Mouse (Mus musculus) brain, adult 2 months (tissue): ENCODE measurements at regions not wholly inside any gene's neighbourhood (a gene's known extent, or its start where the extent isn't known, plus 50 kb on each side); places are given as distances from the start of the nearest gene placed in this dataset.

ENCODE experiments used
- DNase-seq: peaks from one replicate; pipeline ENCODE4 v3.0.0; 2011; ENCODE audit warnings: low read depth, low spot score

DNA sequence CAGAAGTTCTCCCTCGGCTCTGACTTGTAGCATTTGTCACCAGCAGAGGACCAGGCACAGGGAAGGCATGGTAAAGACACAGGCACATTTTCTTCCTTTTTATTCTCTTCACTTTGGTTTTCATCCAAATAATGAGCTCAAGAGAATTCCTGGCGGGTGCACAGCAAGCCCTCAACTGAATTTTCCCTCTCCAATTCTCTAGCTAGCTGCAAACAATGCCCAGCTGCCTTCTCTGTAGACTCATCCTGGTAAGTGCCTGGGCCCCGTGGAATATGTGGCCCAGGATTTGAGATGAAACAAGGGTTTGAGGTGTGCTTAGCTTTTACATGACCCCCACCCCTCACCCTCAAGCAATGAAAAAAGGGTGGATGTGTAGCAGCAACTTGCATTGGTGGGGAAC is 90.4 kb downstream of the Otol1 start:
- DNase-seq = peak; percentile 69

DNA sequence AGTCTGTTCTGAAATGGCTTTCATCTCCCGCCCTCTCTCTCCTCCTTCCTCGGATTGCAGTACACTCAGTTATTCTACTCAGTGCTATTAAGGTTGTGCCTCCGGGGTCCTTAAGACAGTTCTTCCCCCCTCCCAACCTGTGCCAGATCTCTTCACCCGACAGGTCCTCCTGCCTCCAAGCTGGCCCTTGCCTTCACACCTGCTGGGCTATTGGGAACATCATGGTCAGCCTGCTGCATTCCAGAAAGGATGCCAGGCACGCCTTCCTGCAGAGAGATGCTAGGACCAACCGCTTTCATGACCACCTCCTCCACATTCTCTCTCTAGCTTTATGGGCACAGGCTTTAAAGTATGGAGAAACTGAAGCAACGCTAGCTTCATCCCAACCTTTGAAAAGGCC is 94.7 kb downstream of the Otol1 start:
- DNase-seq = peak; percentile 35

GRCm38 (mm10) chr3:70102593-70103213 is 95.3 kb downstream of the Otol1 start:
- DNase-seq = peak; percentile 70

- peak; percentile 92 for DNase-seq
These were observed 96.8 kb downstream of the Otol1 start for GRCm38 (mm10) chr3:70103983-70104827.

GRCm38 (mm10) chr3:70104828-70105399 is 97.5 kb downstream of the Otol1 start:
- DNase-seq = peak; percentile 89

GRCm38 (mm10) chr3:70105561-70105960 is 98.1 kb downstream of the Otol1 start:
- no peak for DNase-seq

- no peak for DNase-seq
These were observed 98.7 kb downstream of the Otol1 start for GRCm38 (mm10) chr3:70106141-70106540.

DNA sequence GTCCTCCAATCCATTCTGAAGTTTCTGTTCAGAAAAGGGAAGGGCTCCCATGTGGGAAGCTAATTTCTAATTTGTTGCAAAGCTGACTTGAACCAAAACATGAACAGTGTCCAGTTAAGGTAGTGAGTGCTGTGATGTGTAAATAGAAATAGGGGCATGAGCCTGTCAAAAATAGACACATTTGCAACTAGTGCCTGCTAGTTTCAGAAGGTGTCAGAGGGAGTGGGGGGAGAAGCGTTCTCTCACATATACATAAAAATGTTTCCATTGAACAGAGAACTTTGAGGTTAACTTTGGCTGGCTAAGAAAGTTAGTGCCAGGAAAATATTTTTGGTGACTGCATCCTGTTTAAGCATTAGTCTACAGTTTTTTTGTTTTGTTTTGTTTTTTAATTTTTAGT is 118.8 kb downstream of the Otol1 start:
- no peak for DNase-seq

DNA sequence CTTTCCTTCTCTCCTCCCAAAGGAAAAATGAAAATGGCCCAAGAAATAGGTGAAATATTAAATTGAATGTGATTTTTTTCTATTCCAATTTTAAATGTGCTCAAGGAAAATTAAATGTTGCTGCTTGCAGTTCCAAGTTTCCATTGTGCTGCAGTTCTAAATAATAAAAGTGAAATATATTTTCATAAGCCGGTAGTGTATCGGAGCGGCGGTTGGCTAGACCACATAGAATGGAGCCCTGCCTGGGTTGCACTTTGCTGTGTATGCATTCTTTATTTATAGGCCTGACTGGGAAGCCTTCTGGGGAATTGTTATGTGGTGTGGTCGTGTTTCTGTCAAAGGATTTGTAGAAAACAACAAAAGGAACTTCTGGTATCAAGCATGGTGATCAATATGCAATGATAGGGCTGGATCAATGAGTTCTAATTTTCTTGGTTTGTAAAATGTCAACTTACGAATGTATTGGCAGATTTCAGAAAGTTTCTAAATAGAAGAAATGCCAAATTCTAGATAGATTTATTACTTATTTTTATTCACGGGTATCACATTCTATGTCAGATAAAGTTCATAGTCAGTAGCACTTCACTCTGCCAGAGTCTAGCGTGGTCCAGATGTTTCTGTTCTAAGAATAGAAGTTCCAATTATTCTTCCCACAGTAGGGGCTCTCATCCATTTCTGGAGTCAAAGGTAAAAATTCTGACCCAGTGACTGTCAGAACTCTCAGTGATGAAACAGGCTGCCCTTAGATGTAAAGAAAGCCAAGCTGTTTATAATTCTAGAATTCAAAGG is 123.0 kb downstream of the Otol1 start:
- no peak for DNase-seq

DNA sequence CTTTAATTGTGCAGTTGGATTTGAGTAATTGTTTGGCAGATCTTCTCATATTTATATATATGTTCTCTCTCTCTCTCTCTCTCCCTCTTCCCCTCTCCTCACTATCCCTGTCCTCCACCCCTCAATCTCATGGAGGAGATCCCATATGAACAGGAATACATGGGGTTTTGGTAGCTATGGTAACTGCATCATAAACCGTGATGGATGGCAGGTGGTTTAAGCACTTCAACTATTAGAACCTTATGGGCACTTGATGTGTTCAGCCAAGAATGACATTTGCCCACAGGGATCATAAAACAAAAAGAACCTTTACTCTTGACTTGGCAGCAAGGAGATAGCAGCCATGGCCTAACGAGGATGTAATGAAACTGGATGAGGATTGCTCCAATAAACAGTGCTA is 127.5 kb downstream of the Otol1 start:
- no peak for DNase-seq

DNA sequence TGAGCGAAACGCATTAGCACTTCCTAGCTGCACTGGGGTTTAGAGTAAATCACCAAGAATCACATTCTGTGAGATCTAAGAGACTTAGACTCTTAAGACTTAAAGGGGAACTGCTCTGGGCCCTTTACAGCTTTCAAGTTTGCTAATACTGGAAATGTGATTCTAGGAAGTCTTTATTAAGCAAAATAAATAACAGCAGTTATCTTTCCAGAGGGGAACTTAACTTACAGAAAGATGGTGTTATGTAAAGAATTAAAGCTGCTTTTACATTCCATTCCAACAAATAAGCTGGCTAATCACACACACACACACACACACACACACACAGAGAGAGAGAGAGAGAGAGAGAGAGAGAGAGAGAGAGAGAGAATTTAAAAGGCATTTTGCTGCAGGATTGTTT is 131.1 kb downstream of the Otol1 start:
- DNase-seq = no peak

DNA sequence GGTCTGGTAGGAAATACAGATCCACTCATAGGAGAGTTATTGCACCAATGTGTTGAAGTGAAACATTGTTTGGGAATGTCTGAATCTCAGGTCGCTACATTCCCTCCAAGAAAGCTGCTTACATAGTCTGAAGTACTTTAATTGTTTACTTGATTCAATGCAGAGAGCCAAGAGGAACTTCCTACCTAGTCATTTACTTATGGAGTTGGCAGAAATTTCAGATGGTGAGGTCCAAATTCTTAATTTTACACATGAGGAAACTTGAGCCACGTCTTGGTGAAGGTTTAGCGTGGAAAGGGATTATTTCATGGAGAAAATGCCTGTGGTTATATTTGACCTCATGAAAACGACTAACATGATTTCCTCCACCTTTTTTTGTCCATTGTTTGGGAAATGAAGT is 131.5 kb downstream of the Otol1 start:
- no peak for DNase-seq

- DNase-seq = no peak
These were observed 138.3 kb downstream of the Otol1 start for GRCm38 (mm10) chr3:70145728-70146127.

DNA sequence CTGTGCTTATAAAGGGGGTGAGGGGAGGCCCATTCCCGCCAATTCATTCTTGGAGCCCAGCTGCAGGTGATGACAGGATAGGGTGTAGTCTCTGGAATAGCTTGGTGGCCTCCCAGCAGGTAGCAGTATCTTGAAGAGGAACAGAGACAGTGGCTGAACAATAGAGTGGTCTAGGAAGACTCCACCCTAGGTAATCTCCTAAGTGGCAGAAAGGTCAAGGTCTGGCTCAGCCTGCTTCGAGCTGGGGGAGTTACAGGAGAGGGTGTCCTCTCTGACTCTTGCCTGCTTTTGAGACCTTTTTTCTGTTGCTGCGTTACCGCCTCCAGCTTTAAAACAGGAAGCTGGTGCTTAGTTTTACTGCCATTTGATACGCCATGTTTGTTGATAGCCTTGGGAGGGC is 143.7 kb downstream of the Otol1 start:
- no peak for DNase-seq

DNA sequence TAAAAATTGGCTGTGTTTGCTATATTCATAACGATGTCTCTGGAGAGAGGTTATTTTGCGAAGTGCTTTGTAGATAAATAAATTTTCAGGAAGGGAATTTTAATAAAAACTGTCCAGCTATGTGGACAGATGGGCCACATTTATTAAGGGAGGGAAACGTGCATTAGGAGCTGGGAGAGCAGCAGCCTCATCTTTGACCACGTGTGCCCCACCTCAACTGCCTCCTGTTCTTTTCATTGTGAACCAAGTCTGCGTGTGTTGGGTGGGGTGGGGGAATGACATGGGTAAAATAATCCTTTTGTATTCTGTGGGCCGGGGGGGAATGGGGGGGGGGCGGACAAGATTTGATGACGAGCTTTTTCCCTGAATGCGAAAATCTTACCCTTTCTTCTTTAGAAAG is 152.6 kb downstream of the Otol1 start:
- DNase-seq = no peak

DNA sequence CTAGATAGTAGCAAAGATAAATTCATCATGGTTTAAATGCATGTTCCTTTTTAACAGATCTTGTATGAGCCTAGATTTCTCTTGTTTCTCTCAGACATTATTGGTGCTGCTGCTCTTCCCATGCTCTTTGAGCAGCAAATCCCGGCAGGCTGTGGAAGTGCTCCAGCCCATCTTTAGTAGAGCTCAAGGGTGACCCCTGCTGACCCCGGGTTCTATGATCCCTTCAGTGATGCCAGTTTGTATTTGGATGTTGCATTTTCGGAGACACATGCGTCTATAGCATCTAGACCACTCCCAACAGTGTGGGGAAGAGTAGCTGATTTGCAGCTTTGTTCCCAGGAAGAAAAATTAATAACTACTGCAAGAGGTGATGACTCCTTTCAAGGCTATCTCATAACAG is 164.3 kb downstream of the Otol1 start:
- no peak for DNase-seq

GRCm38 (mm10) chr3:70176391-70176790 is 169.0 kb downstream of the Otol1 start:
- no peak for DNase-seq

- DNase-seq = no peak
These were observed 174.2 kb downstream of the Otol1 start for GRCm38 (mm10) chr3:70181611-70182010.

DNA sequence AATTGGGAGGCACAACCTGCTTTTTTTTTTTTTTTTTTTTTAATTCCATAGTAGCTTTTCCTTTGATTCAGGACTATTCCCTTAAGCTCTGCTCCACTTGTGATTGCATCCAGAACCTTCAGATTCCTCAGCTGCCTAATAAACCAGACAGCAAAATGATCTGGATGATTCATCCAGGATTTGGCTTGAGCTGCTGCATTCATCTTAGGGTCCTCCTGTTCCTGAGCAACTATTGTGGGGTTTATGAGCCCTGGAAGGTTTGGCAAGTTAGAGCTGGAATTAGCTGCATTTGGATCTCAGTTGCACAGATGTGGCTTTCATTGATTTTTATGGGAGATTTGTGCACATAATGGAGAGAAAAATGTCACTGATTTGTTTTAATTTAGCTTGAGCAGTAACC is 183.3 kb downstream of the Otol1 start:
- peak; percentile 60 for DNase-seq

GRCm38 (mm10) chr3:70196671-70197070 is 189.3 kb downstream of the Otol1 start:
- DNase-seq = no peak

GRCm38 (mm10) chr3:70198890-70199289 is 191.5 kb downstream of the Otol1 start:
- no peak for DNase-seq

GRCm38 (mm10) chr3:70201334-70201943 is 194.0 kb downstream of the Otol1 start:
- DNase-seq = peak; percentile 75
